ENCODE assay signal across 8 mouse cellular contexts in genomic region chr3:156999177-156999808, GRCm38 (mm10).
DNase-seq lines count a peak whose midpoint lies in the region; ATAC-seq and TF ChIP-seq lines count a peak whose summit lies in the region.

No protein-coding gene starts in this region.

- no peaks in the 10 kb centered on the region for H3K36me3 ChIP-seq in hindbrain, embryonic 10.5 days

- no peak for TF ChIP-seq CTCF in brain, embryonic 14.5 days (IDR thresholded peaks at IDR 0.05; ENCODE audit: borderline replicate concordance, extremely low read depth, insufficient read depth, insufficient read length)

- no peaks in the 10 kb centered on the region for H3K4me1 ChIP-seq in hindbrain, embryonic 10.5 days (replicated peaks)

- DNase-seq in kidney, adult 11 months: peak; percentile 4
- no peak for DNase-seq in kidney, postnatal 36 days
- DNase-seq in brain, embryonic 14.5 days (ENCODE audit: low read depth): peak; percentile 67
- DNase-seq in large intestine, adult 2 months (ENCODE audit: low read depth, low spot score): peak; percentile 42
- peak; percentile 59 to 72 for DNase-seq in right cerebral cortex, adult 2 months (ENCODE audit: low spot score in 2 of 2)
- no peak for DNase-seq in hindbrain, embryonic 10.5 days (ENCODE audit: low spot score)
- DNase-seq in retina, embryonic 14.5 days (ENCODE audit: low spot score): no peak

- no peak overlapping the region for H3K27ac ChIP-seq in hindbrain, embryonic 10.5 days

- no peaks in the 10 kb centered on the region for H3K27me3 ChIP-seq in hindbrain, embryonic 10.5 days (ENCODE audit: insufficient read depth, poor library complexity, severe bottlenecking)

- no peak for ATAC-seq in activated CD4-positive, CD25-positive, alpha-beta regulatory T cell, adult 4 months

- TF ChIP-seq POLR2A in brain, embryonic 14.5 days (IDR thresholded peaks at IDR 0.05; ENCODE audit: borderline replicate concordance, extremely low read depth, insufficient read depth, insufficient read length, poor library complexity, severe bottlenecking): no peak

- 24% methylated on average over 5 of the region's 5 CpGs for WGBS in large intestine, adult 2 months
- 89% methylated on average over 5 of the region's 5 CpGs for WGBS in hindbrain, embryonic 10.5 days

- H3K9me3 ChIP-seq in hindbrain, embryonic 10.5 days: no peaks in the 10 kb centered on the region

- H3K4me3 ChIP-seq in hindbrain, embryonic 10.5 days: no peak overlapping the region

Comparison
In these comparisons a context has a peak if more than half of its experiments do, and no peak if none do; other contexts are left out.
1. DNase-seq: peak in kidney, adult 11 months (single experiment), brain, embryonic 14.5 days (single experiment), large intestine, adult 2 months (single experiment) and right cerebral cortex, adult 2 months (2 of 2); none in kidney, postnatal 36 days (0 of 2), hindbrain, embryonic 10.5 days (single experiment) and retina, embryonic 14.5 days (single experiment).